Mouse (Mus musculus): ENCODE results near the gene Bag1. TPM values are rescaled to one million over a fixed set of nuclear protein-coding genes. Genes with fewer than 3 reads are reported as not detected.

Bag1 gene
- polyA plus RNA-seq (2015; fragmentation: Nextera tagmentation; extraction: Ambion mirVana): 110 and 114 TPM in 2 replicates

DNA sequence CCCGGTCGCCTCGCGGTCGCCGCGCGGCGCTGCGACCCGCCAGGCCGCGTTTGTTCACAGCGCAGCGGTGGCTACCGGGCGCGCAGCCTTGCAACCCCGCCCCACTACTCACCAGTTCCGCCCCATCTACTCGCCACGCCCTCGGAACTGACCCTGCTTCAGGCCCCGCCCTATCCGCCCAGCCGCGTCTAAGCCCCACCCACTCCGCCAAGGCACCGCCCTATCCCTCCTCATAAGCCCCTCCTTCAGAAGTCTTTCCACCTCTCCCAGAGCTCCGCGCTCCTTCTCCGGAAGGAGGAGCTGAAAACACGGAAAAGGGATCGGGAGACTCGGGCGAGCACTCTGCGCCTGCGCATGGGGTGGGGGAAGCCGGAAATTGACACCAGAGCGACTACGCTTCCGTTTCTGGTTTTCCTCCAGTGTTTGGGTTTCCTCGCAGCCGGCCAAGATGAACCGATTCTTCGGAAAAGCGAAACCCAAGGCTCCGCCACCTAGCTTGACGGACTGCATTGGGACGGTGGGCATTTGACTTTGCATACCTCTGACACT, at the start of gene Bag1, which contains the start of gene Chmp5:
TSS of gene Bag1 (minus strand) at position 135 of the 549 bp plus-strand sequence.
TSS of gene Chmp5 (plus strand) at position 248 of the 549 bp plus-strand sequence.
- H3K9me3 ChIP-seq (replicated peaks): no peaks in the 10 kb centered on the region
- H3K36me3 ChIP-seq (replicated peaks): peaks cover 53% of the 10 kb centered on the region
- H3K4me2 ChIP-seq: peak within 1 kb of the TSS; percentile 84
- under 1% methylated on average over 50 of the region's 50 CpGs for WGBS (ENCODE audit: insufficient replicate concordance)
- H3K4me1 ChIP-seq (replicated peaks): peaks cover 44% of the 10 kb centered on the region
- H3K4me3 ChIP-seq (replicated peaks): peak within 1 kb of the TSS; percentile 90
- no peaks in the 10 kb centered on the region for H3K27me3 ChIP-seq
- ATAC-seq (ENCODE audit: insufficient read depth): peak; percentile 95
- H3K9ac ChIP-seq: peak within 1 kb of the TSS; percentile 96
- H3K27ac ChIP-seq (replicated peaks): peak within 1 kb of the TSS; percentile 92

DNA sequence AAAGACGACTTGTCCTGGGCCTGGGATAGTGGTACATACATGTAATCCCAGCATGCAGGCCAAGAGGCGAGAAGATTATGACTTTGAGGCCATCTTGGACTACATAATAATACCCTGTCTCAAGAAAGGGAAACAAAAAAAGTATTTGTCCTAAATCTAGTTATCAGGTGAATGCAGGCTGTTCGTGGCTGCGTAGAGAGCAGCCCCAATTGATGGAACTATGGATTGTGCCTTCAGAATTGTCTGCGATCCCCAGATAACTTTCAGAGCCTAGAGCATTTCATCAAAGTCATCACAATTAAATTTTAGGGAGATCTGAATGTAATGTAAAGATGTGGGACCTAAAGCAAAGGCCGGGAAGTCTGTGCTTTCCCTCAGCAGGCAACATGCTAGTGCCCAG, 48.2 kb upstream of the Bag1 start:
- H3K4me1 ChIP-seq (replicated peaks): peaks cover 34% of the 10 kb centered on the region
- 59% methylated on average over 6 of the region's 6 CpGs for WGBS (ENCODE audit: insufficient replicate concordance)
- 0 out of 2 replicates have a peak overlapping the region, but pooled peaks have one; percentile 53 for H3K27ac ChIP-seq (replicated peaks)
- no peaks in the 10 kb centered on the region for H3K27me3 ChIP-seq
- H3K36me3 ChIP-seq (replicated peaks): peaks cover 98% of the 10 kb centered on the region
- H3K4me2 ChIP-seq: no peak overlapping the region
- no peak overlapping the region for H3K4me3 ChIP-seq (replicated peaks)
- peak; percentile 47 for ATAC-seq (ENCODE audit: insufficient read depth)
- H3K9ac ChIP-seq: no peak overlapping the region
- H3K9me3 ChIP-seq (replicated peaks): no peaks in the 10 kb centered on the region

DNA sequence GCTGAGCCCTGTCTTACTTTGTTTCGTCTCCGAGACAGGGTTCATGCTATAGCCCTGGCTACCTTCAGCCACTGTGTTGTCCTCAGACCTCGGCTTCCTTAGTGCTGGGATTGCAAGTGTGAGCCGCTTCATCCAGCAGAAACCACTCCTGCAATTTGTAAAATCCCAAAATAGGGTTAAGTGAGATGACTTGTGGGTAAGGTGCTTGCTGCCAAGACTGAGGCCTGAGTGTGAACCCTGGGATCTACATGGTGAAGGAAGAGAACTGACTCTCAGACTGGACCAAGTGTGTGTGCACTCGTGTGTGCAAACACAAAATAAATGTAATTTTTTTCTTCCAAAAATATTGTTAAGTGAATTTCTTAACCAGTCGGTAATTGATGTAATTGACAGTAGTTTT, 41.5 kb upstream of the Bag1 start:
- H3K9me3 ChIP-seq (replicated peaks): no peaks in the 10 kb centered on the region
- no peak overlapping the region for H3K4me2 ChIP-seq
- no peak overlapping the region for H3K9ac ChIP-seq
- H3K36me3 ChIP-seq (replicated peaks): peaks cover 97% of the 10 kb centered on the region
- 76% methylated on average over 6 of the region's 6 CpGs for WGBS (ENCODE audit: insufficient replicate concordance)
- no peak overlapping the region for H3K4me3 ChIP-seq (replicated peaks)
- no peaks in the 10 kb centered on the region for H3K27me3 ChIP-seq
- H3K27ac ChIP-seq (replicated peaks): no peak overlapping the region
- no peaks in the 10 kb centered on the region for H3K4me1 ChIP-seq (replicated peaks)
- no peak for ATAC-seq (ENCODE audit: insufficient read depth)

GRCm38 (mm10) chr4:40983686-40984085, 35.6 kb upstream of the Bag1 start:
- Histone ChIP-seq H3K9me3 (replicated peaks) (no peaks in the 10 kb centered on the region), H3K36me3 (replicated peaks) (peaks cover 93% of the 10 kb centered on the region), H3K9ac (no peak overlapping the region), H3K27ac (replicated peaks) (no peak overlapping the region), H3K4me1 (replicated peaks) (peaks cover 7% of the 10 kb centered on the region; the same call in 1 of the 2 replicates), H3K4me2 (no peak overlapping the region), H3K27me3 (no peaks in the 10 kb centered on the region), H3K4me3 (replicated peaks) (no peak overlapping the region)
- no peak for ATAC-seq (ENCODE audit: insufficient read depth)
- 79% methylated on average over 1 of the region's 1 CpGs for WGBS (ENCODE audit: insufficient replicate concordance)

- peaks cover 7% of the 10 kb centered on the region; the same call in 1 of the 2 replicates for H3K4me1 ChIP-seq (replicated peaks)
- no peaks in the 10 kb centered on the region for H3K27me3 ChIP-seq
- no peak overlapping the region for H3K4me2 ChIP-seq
- no peak for ATAC-seq (ENCODE audit: insufficient read depth)
- no peaks in the 10 kb centered on the region for H3K9me3 ChIP-seq (replicated peaks)
- H3K36me3 ChIP-seq (replicated peaks): peaks cover 94% of the 10 kb centered on the region
- whole genome bisulfite sequencing (ENCODE audit: insufficient replicate concordance): 55% methylated on average over 3 of the region's 3 CpGs
- no peak overlapping the region for H3K4me3 ChIP-seq (replicated peaks)
- H3K9ac ChIP-seq: no peak overlapping the region
- H3K27ac ChIP-seq (replicated peaks): no peak overlapping the region
Measured at GRCm38 (mm10) chr4:40982486-40982885, 34.4 kb upstream of the Bag1 start.

DNA sequence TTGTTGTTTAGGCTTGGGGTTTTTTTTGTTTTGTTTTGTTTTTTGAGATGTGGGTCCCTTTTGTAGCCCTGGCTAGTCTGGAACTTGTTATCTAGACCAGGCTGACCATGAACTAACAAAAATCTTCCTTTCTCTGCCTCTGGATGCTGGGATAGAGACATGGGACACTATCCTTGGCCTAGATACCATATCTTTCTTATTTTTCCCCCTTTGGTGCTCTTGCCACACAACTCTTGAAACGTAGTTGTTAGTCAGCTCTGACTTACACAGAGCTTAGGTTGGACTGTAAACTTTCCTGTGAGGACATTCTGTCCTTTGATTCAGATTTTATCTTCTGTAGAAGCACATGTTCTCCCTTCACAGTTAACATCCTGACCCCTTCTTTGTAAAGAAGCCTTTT, 31.3 kb upstream of the Bag1 start:
- WGBS (ENCODE audit: insufficient replicate concordance): 83% methylated on average over 1 of the region's 1 CpGs
- Histone ChIP-seq H3K4me2 (no peak overlapping the region), H3K9me3 (replicated peaks) (no peaks in the 10 kb centered on the region), H3K4me3 (replicated peaks) (no peak overlapping the region), H3K27me3 (no peaks in the 10 kb centered on the region), H3K36me3 (replicated peaks) (peaks cover 84% of the 10 kb centered on the region), H3K27ac (replicated peaks) (no peak overlapping the region), H3K9ac (no peak overlapping the region), H3K4me1 (replicated peaks) (peaks cover 8% of the 10 kb centered on the region)
- no peak for ATAC-seq (ENCODE audit: insufficient read depth)

- H3K27ac ChIP-seq (replicated peaks): no peak overlapping the region
Measured at GRCm38 (mm10) chr4:40976651-40977050, 28.6 kb upstream of the Bag1 start.

GRCm38 (mm10) chr4:40975678-40976077, 27.6 kb upstream of the Bag1 start:
- peaks cover 30% of the 10 kb centered on the region for H3K4me1 ChIP-seq (replicated peaks)
- H3K27me3 ChIP-seq: no peaks in the 10 kb centered on the region
- no peaks in the 10 kb centered on the region for H3K9me3 ChIP-seq (replicated peaks)
- peaks cover 56% of the 10 kb centered on the region for H3K36me3 ChIP-seq (replicated peaks)
- H3K9ac ChIP-seq: no peak overlapping the region
- no peak for ATAC-seq (ENCODE audit: insufficient read depth)
- H3K4me3 ChIP-seq (replicated peaks): no peak overlapping the region
- no peak overlapping the region for H3K4me2 ChIP-seq
- WGBS (ENCODE audit: insufficient replicate concordance): 78% methylated on average over 3 of the region's 3 CpGs
- H3K27ac ChIP-seq (replicated peaks): no peak overlapping the region

More at GRCm38 (mm10) chr4:40976651-40977050, 28.6 kb upstream of the Bag1 start:
- Histone ChIP-seq H3K36me3 (replicated peaks) (peaks cover 66% of the 10 kb centered on the region), H3K27me3 (no peaks in the 10 kb centered on the region), H3K4me2 (no peak overlapping the region), H3K9me3 (replicated peaks) (no peaks in the 10 kb centered on the region), H3K9ac (no peak overlapping the region), H3K4me3 (replicated peaks) (no peak overlapping the region), H3K4me1 (replicated peaks) (peaks cover 29% of the 10 kb centered on the region)
- WGBS (ENCODE audit: insufficient replicate concordance): 86% methylated on average over 10 of the region's 10 CpGs
- ATAC-seq (ENCODE audit: insufficient read depth): no peak

GRCm38 (mm10) chr4:40974011-40974410, 25.9 kb upstream of the Bag1 start:
- peaks cover 41% of the 10 kb centered on the region for H3K36me3 ChIP-seq (replicated peaks)

DNA sequence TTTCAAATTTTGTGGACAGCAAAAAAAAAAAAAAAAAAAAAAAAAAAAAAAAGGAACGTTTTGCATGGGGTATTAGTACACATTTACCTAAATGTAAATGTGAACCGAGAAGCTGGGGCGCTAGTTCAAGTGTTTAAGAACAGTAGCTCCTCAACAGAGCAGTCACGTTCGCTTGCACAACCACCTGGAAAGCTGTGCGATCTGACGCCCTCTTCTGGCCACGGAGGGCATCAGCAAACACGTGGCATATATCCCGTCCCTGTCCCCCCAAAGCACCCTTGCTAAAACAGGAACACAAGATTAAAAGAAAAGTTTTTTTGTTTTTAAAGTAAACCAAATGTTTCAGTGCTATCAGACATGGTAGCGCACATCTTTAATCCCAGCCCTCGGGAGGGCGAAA, 23.6 kb upstream of the Bag1 start:
- no peaks in the 10 kb centered on the region for H3K27me3 ChIP-seq
- 18% methylated on average over 13 of the region's 13 CpGs for WGBS (ENCODE audit: insufficient replicate concordance)
- no peak for ATAC-seq (ENCODE audit: insufficient read depth)
- no peaks in the 10 kb centered on the region for H3K9me3 ChIP-seq (replicated peaks)
- H3K4me3 ChIP-seq (replicated peaks): peak overlapping the region; percentile 89
- H3K4me1 ChIP-seq (replicated peaks): peaks cover 45% of the 10 kb centered on the region
- H3K27ac ChIP-seq (replicated peaks): peak overlapping the region; percentile 93
- H3K4me2 ChIP-seq: peak overlapping the region; percentile 91
- peaks cover 31% of the 10 kb centered on the region for H3K36me3 ChIP-seq (replicated peaks)
- H3K9ac ChIP-seq: peak overlapping the region; percentile 82

More at GRCm38 (mm10) chr4:40974011-40974410, 25.9 kb upstream of the Bag1 start:
- H3K4me2 ChIP-seq: no peak overlapping the region
- no peak overlapping the region for H3K9ac ChIP-seq
- peaks cover 44% of the 10 kb centered on the region for H3K4me1 ChIP-seq (replicated peaks)
- no peaks in the 10 kb centered on the region for H3K9me3 ChIP-seq (replicated peaks)
- WGBS (ENCODE audit: insufficient replicate concordance): 80% methylated on average over 1 of the region's 1 CpGs
- no peak for ATAC-seq (ENCODE audit: insufficient read depth)
- no peaks in the 10 kb centered on the region for H3K27me3 ChIP-seq
- no peak overlapping the region for H3K4me3 ChIP-seq (replicated peaks)
- H3K27ac ChIP-seq (replicated peaks): no peak overlapping the region; the same call in 1 of the 2 replicates

- peak within 1 kb of the TSS; percentile 93 for H3K27ac ChIP-seq (replicated peaks)
- WGBS (ENCODE audit: insufficient replicate concordance): under 1% methylated on average over 85 of the region's 85 CpGs
- H3K36me3 ChIP-seq (replicated peaks): peaks cover 30% of the 10 kb centered on the region
- peak within 1 kb of the TSS; percentile 89 for H3K4me3 ChIP-seq (replicated peaks)
- no peaks in the 10 kb centered on the region for H3K27me3 ChIP-seq
- no peaks in the 10 kb centered on the region for H3K9me3 ChIP-seq (replicated peaks)
- peak within 1 kb of the TSS; percentile 82 for H3K9ac ChIP-seq
- peak; percentile 94 for ATAC-seq (ENCODE audit: insufficient read depth)
- peaks cover 45% of the 10 kb centered on the region for H3K4me1 ChIP-seq (replicated peaks)
- H3K4me2 ChIP-seq: peak within 1 kb of the TSS; percentile 91
Measured at GRCm38 (mm10) chr4:40970842-40971701, 23.0 kb upstream of the Bag1 start, which contains the start of gene Nfx1. Gene Nfx1 (plus strand): TSS chr4:40970906.

All from liver, embryonic 15.5 days (tissue).